Mouse (Mus musculus): Measurements from ENCODE around the gene Pitpna.
"Not testable (repeated sequence)": the region's sequence is repeated elsewhere in the genome, so short reads cannot be mapped to it uniquely, and the experiment has no call there.

Gene Pitpna

GRCm38 (mm10) chr11:75587493-75588284 is at the start of gene Pitpna:
Gene Pitpna (plus strand): TSS chr11:75588097.
- peak; percentile 88 to 95 for DNase-seq (ENCODE audit: low spot score in 2 of 2)

DNA sequence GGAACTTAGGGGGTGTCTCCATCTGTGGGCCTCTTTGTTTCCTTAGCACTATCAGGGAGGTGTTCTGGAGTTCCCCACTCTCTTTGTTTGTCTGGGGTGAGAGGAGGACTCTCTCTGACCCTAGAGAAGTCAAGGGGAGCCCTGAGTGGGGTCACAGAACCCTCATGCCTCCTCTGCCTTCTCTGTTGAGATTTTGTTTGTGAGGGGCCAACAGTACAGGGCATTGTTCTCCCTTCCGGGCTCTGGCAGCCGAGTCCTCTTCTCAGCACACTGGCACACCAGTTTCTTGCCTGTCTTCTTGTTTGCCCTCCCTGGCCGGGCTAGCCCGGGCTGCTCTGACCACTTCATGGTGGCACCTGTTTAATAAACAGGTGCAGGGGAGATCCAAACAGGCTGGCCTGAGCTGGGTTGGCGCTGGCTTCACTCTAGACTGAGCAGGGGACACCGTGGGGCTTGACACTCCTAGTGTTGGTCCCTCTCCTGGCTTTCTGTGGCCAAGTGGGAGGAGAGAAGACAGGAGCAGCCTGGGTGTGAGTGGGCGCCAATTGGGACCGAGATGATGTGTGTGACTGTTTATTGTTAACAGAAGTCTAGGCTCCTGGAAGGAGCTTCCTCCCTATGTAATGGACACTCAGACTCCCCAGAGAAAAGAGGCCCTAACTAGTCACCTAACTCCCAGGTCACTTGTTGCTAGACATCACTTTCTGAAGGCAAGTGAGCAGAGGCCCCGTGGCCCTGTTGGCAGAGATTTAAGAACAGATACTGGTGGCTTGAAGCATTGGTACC is 49.5 kb upstream of the Pitpna start:
- no peak for DNase-seq (ENCODE audit: low spot score in 2 of 2)

DNA sequence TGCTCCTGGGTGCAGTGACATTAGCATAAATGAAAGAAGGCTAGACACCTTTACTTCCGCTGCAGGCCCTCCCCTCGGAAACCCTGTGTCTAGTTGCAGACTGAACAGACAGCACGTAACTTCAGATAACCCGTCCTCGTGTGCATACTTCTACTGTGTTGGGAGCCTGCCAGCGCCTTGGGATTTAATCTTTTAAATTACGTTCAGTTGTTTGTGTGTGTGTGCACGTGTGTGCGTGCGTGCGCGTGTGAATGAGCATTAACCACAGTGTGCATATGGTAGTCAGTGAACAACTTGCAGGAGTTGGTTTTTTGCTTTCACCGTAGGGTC is 49.0 kb upstream of the Pitpna start:
- no peak for DNase-seq (ENCODE audit: low spot score in 2 of 2)

DNA sequence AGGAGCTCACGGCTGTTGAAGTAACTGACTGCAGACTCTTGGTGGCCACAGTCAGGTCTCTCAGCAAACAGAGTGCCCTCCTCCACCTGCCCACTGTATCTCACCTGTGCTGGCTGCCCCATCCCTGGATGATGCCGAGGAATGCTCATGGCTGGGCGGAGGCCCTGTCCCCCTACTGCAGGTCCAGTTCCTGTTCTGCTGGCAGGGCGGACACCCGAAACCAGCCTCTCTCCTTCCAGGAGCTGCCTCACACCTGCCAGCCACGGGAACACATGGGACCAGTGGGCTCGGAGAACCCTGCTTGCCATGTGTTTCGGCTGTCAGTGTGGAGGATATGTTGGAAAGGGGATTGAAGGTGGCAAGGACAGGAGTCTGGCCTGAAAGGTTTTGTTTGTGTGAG is 47.7 kb upstream of the Pitpna start:
- no peak for DNase-seq (ENCODE audit: low spot score in 2 of 2)

DNA sequence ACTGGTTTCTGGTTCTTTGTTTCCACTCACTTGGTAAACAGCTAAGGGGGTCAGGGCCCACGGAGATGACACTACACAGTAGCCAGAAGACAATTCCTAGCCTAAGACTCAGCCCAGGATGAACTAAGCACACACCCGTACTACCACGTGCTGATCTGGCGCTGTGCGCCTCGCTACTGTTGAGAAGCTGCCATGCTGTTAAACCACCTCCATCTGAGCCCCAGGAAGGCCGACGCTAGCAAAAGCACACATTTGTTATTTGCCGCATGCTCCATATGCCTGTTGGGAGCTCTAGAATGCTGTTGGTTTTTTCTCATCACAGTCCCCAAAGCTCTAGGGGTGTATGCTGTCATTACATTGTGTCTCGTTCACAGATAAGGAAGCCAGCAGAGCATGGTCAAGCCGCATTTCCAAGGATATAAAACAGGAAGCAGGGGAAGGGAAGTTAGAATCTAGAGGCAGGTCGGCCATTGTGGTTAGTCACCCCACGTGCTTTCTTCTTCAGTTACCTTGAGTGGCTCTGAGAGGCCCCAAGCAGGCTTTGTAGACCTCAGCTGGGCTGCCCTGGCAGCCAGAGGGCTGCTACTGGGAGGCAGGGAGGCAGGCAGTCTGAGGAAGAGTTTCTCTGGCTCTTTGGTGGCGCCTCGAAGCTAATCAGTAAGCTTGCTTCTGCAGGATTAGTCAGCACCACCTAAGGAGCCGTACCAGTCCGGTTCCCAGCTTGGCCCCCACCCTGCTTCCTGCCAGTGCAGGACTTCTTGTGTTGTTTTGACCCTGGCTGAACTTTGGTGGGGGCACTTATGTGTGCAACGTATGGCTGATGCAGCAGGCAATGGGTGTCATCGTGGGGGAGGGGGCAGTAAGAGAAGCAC is 47.0 kb upstream of the Pitpna start:
- DNase-seq (ENCODE audit: low spot score in 2 of 2): no peak

DNA sequence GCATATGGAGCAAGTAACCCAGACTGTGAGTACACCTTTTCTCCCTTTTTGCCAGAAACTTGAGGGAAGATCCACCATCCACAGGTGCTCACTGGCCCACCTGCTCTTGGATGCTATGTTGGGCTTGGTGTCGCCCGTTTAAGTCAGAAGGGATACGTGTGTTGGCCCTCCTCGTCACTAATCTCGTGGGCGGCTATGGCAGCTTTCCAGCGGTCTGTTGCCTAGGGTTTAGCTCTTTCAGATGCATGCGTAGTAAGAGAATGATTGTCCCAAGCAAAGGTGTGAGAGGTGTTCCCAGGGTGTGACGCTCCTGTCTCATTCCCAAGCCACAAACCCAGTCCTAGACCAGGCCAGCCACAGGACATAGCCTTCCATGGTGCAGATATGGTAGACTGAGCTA is 43.2 kb upstream of the Pitpna start:
- no peak for DNase-seq (ENCODE audit: low spot score in 2 of 2)

DNA sequence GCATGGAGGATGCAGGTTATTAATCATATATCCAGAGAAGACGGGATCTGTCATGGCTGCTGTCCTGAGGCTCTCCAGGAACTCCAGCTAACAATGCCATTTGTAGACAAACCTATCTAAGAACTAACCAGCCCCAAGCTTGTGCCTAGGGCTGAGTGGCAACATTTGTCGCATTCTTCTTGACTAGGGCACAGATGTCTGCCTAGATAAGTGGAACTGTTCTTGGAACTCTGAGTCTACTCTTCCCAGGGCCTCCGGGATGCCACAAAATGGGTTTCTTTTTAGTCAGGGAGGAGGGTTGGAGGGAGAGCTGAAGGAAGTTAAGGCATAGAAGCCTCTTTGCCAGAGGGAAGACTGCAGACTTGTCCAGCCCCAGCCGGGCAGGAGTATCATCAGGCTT is 41.8 kb upstream of the Pitpna start:
- no peak for DNase-seq (ENCODE audit: low spot score in 2 of 2)

- no peak for DNase-seq (ENCODE audit: low spot score in 2 of 2)
These were observed 38.2 kb upstream of the Pitpna start for GRCm38 (mm10) chr11:75549658-75550111.

DNA sequence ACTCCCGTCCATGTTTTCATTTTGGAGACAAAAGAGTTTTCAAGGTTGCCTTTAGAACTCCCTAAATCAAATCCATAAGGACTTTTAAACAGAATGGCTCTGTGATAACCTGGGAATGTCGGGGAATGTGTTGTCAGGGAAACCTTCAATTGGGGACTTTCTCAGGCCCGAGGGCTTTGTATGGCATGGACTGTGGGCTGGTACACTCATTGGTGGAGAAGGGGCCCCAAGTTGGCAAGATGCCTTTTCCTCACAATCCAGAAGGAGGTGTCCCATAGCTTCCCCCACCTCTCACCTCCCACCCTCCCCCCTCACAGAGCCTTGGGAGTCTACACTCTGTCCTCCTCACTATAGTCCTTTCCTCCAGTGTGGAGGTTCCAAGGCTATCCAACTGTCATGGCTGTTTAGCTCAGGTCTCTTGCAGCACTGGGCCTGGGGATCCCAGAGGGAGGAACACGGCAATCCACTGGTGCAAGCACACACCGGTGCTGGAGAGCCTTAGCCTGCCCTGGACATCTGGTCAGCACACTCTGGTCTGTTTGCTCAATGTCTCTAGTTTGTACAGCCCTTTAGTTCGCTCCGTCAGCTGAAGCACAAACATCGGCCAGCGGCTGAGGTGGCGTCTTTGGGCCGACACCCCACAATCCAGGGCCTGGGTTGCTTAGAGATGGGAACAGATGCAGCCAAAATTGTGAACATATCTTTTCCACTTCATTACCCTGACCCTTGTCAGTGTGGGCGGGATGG is 37.5 kb upstream of the Pitpna start:
- no peak for DNase-seq (ENCODE audit: low spot score in 2 of 2)

GRCm38 (mm10) chr11:75551321-75551720 is 36.6 kb upstream of the Pitpna start:
- DNase-seq (ENCODE audit: low spot score in 2 of 2): no peak

GRCm38 (mm10) chr11:75551961-75552441 is 35.9 kb upstream of the Pitpna start:
- DNase-seq (ENCODE audit: low spot score in 2 of 2): peak in 1 of 2 experiments; percentile 56

DNA sequence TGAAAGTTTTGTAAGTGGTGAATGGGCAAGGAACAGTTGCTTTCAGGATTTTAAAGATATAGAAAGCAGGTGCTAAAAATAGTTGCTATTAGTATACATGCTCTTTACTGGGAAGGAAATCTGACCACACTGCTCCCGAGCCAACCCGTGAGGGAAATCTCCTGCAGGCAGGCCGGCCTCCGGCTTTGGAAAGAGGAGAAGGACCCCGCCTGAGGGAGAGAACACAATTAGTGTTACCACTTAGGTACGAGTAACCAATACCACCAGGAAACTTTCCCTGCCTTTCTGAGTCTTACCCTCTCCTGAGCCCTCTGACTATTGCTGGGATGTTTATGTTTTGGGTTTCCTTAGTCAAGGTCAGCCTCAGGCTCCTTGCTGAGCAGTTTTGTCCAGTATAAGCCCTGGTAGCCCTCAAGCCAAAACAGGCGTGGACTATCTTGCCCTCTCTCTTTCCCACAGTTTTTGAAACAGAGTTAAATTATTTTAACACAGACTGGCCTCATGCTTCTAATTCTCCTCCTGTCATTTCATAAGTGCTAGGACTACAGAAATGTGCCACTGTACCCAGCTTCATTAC is 34.9 kb upstream of the Pitpna start:
- no peak for DNase-seq (ENCODE audit: low spot score in 2 of 2)

GRCm38 (mm10) chr11:75556006-75556405 is 31.9 kb upstream of the Pitpna start:
- DNase-seq (ENCODE audit: low spot score in 2 of 2): not testable (repeated sequence)

DNA sequence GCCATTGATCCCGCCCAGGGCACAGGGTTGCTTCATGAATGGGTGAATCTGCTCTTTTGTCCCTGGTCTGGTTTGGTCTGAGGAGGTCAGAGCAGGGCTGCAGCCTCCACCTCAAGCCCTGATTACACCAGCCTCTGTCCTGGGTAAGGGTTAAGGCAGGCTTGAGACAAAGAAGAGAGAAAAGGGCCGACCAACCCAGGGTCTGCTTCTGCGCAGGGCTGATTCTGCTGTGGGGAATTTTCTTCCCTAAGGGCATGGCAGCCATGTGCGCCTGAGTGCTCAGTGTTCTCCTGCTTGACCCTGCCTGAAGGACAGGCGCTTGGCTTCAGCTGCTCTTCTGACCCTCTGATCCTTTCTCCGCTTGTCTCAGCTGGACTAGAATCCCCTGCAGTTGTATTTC is 30.8 kb upstream of the Pitpna start:
- DNase-seq (ENCODE audit: low spot score in 2 of 2): no peak

DNA sequence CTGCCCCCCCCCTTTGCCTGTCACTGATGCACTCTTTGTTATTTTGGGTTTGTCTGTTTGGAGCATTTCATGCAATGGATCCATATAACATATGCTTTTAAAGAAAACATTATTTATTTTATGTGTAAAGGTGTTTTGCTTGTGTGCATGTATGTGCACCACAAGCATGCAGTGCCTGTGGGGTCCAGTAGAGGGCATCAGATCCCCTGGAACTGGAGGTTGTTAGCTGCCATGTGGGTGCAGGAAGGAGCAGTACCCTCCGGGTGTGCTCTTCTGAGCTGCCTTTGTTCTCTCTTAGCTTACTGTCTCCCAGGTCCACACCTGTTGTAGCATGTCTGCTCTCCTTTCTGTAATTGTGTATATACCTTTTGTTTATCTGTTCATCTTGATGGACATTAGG is 29.8 kb upstream of the Pitpna start:
- DNase-seq (ENCODE audit: low spot score in 2 of 2): no peak

GRCm38 (mm10) chr11:75559870-75560504 is 27.9 kb upstream of the Pitpna start:
- DNase-seq (ENCODE audit: low spot score in 2 of 2): no peak

- DNase-seq (ENCODE audit: low spot score in 2 of 2): no peak
These were observed 27.1 kb upstream of the Pitpna start for GRCm38 (mm10) chr11:75560530-75561409.

DNA sequence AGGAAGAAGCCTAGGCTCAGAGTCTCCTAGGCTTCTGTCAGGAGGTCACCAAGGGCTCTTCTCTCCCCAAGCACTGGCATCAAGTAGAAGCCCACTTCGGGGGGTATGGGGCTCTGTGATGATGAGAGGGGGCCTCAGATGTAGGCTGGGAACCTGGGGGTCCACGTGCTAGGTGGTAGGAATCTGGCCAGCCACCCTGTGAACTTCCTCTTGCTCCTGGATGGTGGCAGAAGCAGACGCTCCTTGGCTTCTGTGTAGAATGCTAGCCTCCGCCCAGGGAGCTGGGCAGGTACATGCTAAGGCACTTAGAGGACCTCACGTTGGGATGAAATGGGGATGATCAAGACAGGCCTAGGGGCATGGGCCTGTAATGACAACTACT is 26.5 kb upstream of the Pitpna start:
- DNase-seq (ENCODE audit: low spot score in 2 of 2): no peak

GRCm38 (mm10) chr11:75562840-75563239 is 25.1 kb upstream of the Pitpna start:
- no peak for DNase-seq (ENCODE audit: low spot score in 2 of 2)
